Mouse (Mus musculus) liver, adult (tissue): ENCODE measurements around the gene Cox6b1.

ENCODE experiments used
- GATA4 ChIP-seq: IDR thresholded peaks from 2 replicates; pipeline ENCODE4 v1.6.1; 2014; ENCODE audit warnings: mild to moderate bottlenecking, low read length; ENCODE audit not compliant: insufficient replicate concordance

Gene Cox6b1

GRCm38 (mm10) chr7:30625530-30626384 lies at the start of gene Cox6b1:
Gene Cox6b1 (minus strand): TSS chr7:30626151.
- TF ChIP-seq GATA4, result no peak; the same call in 1 of the 2 replicates

GRCm38 (mm10) chr7:30671480-30671879 lies 45.5 kb upstream of the Cox6b1 start, which contains the start of gene Pmis2:
Gene Pmis2 (minus strand): TSS chr7:30671605.
- no peak for TF ChIP-seq GATA4

- TF ChIP-seq GATA4, result no peak
Observed at GRCm38 (mm10) chr7:30669229-30669628, 43.3 kb upstream of the Cox6b1 start.

GRCm38 (mm10) chr7:30665321-30665720 lies 39.4 kb upstream of the Cox6b1 start:
- no peak for TF ChIP-seq GATA4

- no peak for TF ChIP-seq GATA4
Observed at GRCm38 (mm10) chr7:30664529-30665200, 38.7 kb upstream of the Cox6b1 start, which contains the start of gene Haus5. Gene Haus5 (minus strand): TSS chr7:30664994.

- TF ChIP-seq GATA4, result peak; percentile 14; the same call in 1 of the 2 replicates
Observed at GRCm38 (mm10) chr7:30649591-30650540, 23.9 kb upstream of the Cox6b1 start, which contains the start of gene Rbm42. Gene Rbm42 (minus strand): TSS chr7:30650317.

- TF ChIP-seq GATA4, result no peak
Observed at GRCm38 (mm10) chr7:30639083-30639482, 13.1 kb upstream of the Cox6b1 start.

- TF ChIP-seq GATA4, result no peak
Observed at GRCm38 (mm10) chr7:30636395-30636794, 10.4 kb upstream of the Cox6b1 start.

GRCm38 (mm10) chr7:30635752-30636151 lies 9.8 kb upstream of the Cox6b1 start, which contains the start of gene Etv2:
Gene Etv2 (minus strand): TSS chr7:30635852.
- TF ChIP-seq GATA4, result no peak

GRCm38 (mm10) chr7:30634621-30635020 lies 8.7 kb upstream of the Cox6b1 start:
- no peak for TF ChIP-seq GATA4

GRCm38 (mm10) chr7:30633762-30634412 lies 7.9 kb upstream of the Cox6b1 start:
- no peak for TF ChIP-seq GATA4

- no peak for TF ChIP-seq GATA4
Observed at GRCm38 (mm10) chr7:30629013-30629412, 3.1 kb upstream of the Cox6b1 start.

GRCm38 (mm10) chr7:30626647-30627046 lies 696 bp upstream of the Cox6b1 start:
- no peak for TF ChIP-seq GATA4

GRCm38 (mm10) chr7:30619202-30619601 lies 6.7 kb downstream of the Cox6b1 start:
- TF ChIP-seq GATA4, result no peak
